Mouse (Mus musculus) forebrain, embryonic 12.5 days (tissue): ENCODE measurements at regions not wholly inside any gene's neighbourhood (a gene's known extent, or its start where the extent isn't known, plus 50 kb on each side); places are given as distances from the start of the nearest gene placed in this dataset.

Experiments
- ATAC-seq: fragments of 200-750 bp; cut with Nextera tagmentation; 2 replicates; pipeline ENCODE4 v1.8.0; 2017; ENCODE audit warnings: moderate TSS enrichment; ENCODE audit not compliant: low FRiP score
- H3K27ac ChIP-seq: fragments of 300-500 bp; sonication (generic); 2 replicates; pipeline ENCODE4 v1.5.1; 2016; ENCODE audit warnings: mild to moderate bottlenecking
- H3K27me3 ChIP-seq: fragments of 300-500 bp; sonication (generic); 2 replicates; pipeline ENCODE4 v1.6.1; 2016; ENCODE audit warnings: mild to moderate bottlenecking
- H3K36me3 ChIP-seq: fragments of 300-500 bp; sonication (generic); replicated peaks from 2 replicates; pipeline ENCODE4 v1.6.1; 2016; ENCODE audit warnings: mild to moderate bottlenecking
- H3K4me1 ChIP-seq: fragments of 300-500 bp; sonication (generic); 2 replicates; pipeline ENCODE4 v1.6.1; 2016
- H3K4me2 ChIP-seq: fragments of 300-500 bp; sonication (generic); 2 replicates; pipeline ENCODE4 v1.6.1; 2016; ENCODE audit warnings: mild to moderate bottlenecking, moderate library complexity
- H3K4me3 ChIP-seq: fragments of 300-500 bp; sonication (generic); replicated peaks from 2 replicates; pipeline ENCODE4 v1.5.1; 2016; ENCODE audit warnings: mild to moderate bottlenecking
- H3K9ac ChIP-seq: fragments of 300-500 bp; sonication (generic); 2 replicates; pipeline ENCODE4 v1.6.1; 2016; ENCODE audit warnings: mild to moderate bottlenecking
- H3K9me3 ChIP-seq: fragments of 300-500 bp; sonication (generic); 2 replicates; pipeline ENCODE4 v1.6.1; 2016
- WGBS: fragments of 180-500 bp; shearing (Covaris S2); methylation state at CpG from one replicate; pipeline ENCODE4 v1.1.7; 2016; 5-methylcytosine and 5-hydroxymethylcytosine counted together

DNA sequence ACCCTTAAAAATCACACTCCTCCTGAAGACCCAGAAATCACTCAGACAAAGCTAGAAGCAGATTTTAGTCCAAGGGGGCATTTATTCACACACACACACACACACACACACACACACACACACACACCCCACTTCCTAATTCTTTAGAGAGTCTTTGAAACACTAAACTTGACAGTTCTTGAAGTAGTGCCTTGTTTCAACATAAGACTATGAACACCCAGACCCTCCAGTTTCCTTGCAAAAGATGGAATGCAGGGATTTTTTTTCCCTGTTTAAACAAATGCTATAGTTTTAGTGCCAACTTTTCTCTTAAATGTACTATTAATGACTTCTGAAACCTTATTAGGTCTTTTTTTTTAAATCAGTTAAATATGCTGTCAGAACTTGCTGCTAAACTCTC, 279.2 kb upstream of the Fat1 start:
- Histone ChIP-seq H3K36me3 (no peaks in the 10 kb centered on the region), H3K9me3 (no peaks in the 10 kb centered on the region), H3K27ac (no peak overlapping the region), H3K9ac (no peak overlapping the region), H3K4me3 (no peak overlapping the region), H3K27me3 (no peaks in the 10 kb centered on the region), H3K4me1 (no peaks in the 10 kb centered on the region), H3K4me2 (no peak overlapping the region)
- ATAC-seq: no peak

- Histone ChIP-seq H3K4me1 (no peaks in the 10 kb centered on the region), H3K27me3 (no peaks in the 10 kb centered on the region), H3K9ac (no peak overlapping the region), H3K4me2 (no peak overlapping the region), H3K36me3 (no peaks in the 10 kb centered on the region), H3K27ac (no peak overlapping the region), H3K4me3 (no peak overlapping the region), H3K9me3 (no peaks in the 10 kb centered on the region)
- 80% methylated on average over 4 of the region's 4 CpGs for WGBS
- ATAC-seq: no peak
Observed at GRCm38 (mm10) chr8:44656470-44656869, 278.8 kb upstream of the Fat1 start.

GRCm38 (mm10) chr8:44661696-44662095, 273.6 kb upstream of the Fat1 start:
- Histone ChIP-seq H3K27ac (no peak overlapping the region), H3K9ac (no peak overlapping the region), H3K9me3 (no peaks in the 10 kb centered on the region), H3K27me3 (no peaks in the 10 kb centered on the region), H3K4me1 (no peaks in the 10 kb centered on the region), H3K4me2 (no peak overlapping the region), H3K4me3 (no peak overlapping the region), H3K36me3 (no peaks in the 10 kb centered on the region)
- ATAC-seq: no peak
- 79% methylated on average over 2 of the region's 2 CpGs for WGBS

DNA sequence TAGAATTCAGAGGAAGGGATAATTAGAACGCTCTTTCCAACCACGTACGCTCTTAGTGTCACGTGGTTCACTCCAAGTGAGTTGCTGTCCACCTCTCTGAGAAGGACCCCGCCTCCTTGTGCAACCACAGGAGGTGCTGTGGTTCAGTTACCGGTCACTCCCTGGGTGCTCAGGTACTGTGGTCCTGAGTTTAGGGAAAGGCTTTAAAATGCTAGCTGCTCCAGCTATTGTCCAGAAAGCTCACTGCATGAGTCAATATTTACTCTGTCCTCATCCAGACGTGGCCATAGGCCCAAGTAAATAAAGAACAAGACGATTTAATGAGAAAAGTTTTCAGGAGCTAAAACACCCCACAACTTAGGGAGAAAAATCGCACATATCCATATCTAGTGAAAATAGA, 248.1 kb upstream of the Fat1 start:
- H3K9me3 ChIP-seq: no peaks in the 10 kb centered on the region
- H3K27ac ChIP-seq: no peak overlapping the region
- H3K4me1 ChIP-seq: no peaks in the 10 kb centered on the region
- no peak overlapping the region for H3K4me3 ChIP-seq
- no peak for ATAC-seq
- H3K36me3 ChIP-seq: no peaks in the 10 kb centered on the region
- no peak overlapping the region for H3K4me2 ChIP-seq
- WGBS: 94% methylated on average over 9 of the region's 9 CpGs
- no peaks in the 10 kb centered on the region for H3K27me3 ChIP-seq
- H3K9ac ChIP-seq: no peak overlapping the region

DNA sequence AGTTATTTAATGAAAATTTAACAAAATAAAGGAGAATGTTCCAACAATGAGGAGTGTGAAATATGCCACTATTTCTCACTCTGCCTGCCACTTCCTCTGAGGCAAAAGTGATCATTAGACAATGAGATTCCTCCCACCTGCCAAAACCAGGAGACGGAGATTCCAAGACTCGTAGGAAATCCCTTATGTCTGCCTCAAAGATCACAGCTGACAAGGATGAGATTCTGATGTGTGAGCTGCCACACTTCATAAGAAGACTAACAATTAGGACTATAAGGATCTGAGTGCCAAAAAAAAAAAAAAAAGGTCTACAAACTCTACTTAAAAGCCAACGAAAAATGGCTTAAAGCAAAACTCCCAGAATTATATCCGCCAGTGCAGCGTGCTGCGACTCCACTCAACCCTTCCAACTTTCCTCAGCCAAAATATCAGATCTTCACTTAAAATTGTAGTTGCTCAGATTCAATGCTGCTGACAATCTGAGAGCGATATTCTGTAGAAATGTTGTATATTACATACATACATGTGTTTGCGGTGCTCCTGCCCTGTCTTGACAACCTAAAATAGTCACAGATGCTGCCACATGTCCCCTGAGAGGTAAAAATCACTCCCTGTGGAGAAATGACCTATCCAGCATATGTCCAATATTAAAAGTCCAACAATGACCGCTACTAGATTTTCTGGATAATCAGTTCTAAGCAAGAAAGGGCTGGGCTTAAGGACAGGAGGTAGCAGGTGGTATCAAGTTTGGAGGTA, 245.2 kb upstream of the Fat1 start:
- Histone ChIP-seq H3K27ac (no peak overlapping the region), H3K4me1 (peaks cover 8% of the 10 kb centered on the region; the same call in 1 of the 2 replicates), H3K36me3 (no peaks in the 10 kb centered on the region), H3K9ac (no peak overlapping the region), H3K9me3 (no peaks in the 10 kb centered on the region), H3K4me2 (no peak overlapping the region), H3K4me3 (no peak overlapping the region), H3K27me3 (no peaks in the 10 kb centered on the region)
- ATAC-seq: no peak
- 90% methylated on average over 9 of the region's 9 CpGs for WGBS

DNA sequence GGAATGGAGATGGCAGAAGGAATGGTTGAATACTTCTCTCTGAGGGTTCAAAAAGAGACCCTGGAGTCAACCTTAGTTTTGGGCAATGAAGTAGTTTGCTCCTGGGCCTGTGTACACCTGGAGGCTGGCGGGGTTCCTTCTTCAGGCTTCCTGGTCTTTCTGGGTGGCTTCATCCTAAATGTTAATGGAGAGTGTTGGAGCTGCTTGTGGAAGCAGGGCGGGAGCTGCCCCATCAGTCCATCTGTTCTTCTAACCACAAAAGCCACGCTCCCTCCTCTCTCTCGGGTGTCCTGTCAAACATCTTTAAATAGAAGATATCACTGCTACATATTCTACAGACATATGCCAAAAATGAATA, 244.7 kb upstream of the Fat1 start:
- Histone ChIP-seq H3K4me1 (peaks cover 8% of the 10 kb centered on the region; the same call in 1 of the 2 replicates), H3K4me2 (no peak overlapping the region), H3K27me3 (no peaks in the 10 kb centered on the region), H3K9me3 (no peaks in the 10 kb centered on the region), H3K36me3 (no peaks in the 10 kb centered on the region), H3K9ac (no peak overlapping the region), H3K4me3 (no peak overlapping the region), H3K27ac (no peak overlapping the region)
- ATAC-seq: no peak
- 91% methylated on average over 4 of the region's 4 CpGs for WGBS

DNA sequence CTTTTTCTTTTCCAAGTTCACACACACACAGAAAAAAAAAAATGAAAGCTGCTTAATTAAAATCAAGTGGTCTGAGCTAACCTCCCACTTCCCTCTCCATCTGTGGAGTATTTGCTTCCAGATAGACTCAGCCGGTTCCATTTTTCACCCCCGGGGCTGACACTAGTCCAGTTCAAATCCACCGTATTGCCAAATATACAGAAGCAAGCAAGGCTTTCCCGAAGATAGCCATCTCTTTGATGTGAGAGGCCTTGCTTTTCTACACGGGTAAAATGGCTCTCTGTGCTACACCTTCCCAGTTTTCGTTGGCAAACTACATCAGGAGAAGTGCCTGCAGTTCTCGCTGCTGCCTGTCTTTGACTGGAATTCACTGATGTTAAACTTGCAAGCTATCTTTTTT, 244.1 kb upstream of the Fat1 start:
- no peak overlapping the region for H3K27ac ChIP-seq
- no peak overlapping the region for H3K4me2 ChIP-seq
- 76% methylated on average over 7 of the region's 7 CpGs for WGBS
- H3K27me3 ChIP-seq: no peaks in the 10 kb centered on the region
- no peak overlapping the region for H3K9ac ChIP-seq
- H3K36me3 ChIP-seq: no peaks in the 10 kb centered on the region
- H3K9me3 ChIP-seq: no peaks in the 10 kb centered on the region
- no peak overlapping the region for H3K4me3 ChIP-seq
- peaks cover 12% of the 10 kb centered on the region for H3K4me1 ChIP-seq
- ATAC-seq: no peak

- Histone ChIP-seq H3K9ac (no peak overlapping the region), H3K36me3 (no peaks in the 10 kb centered on the region), H3K4me1 (peaks cover 21% of the 10 kb centered on the region), H3K27ac (no peak overlapping the region), H3K4me2 (no peak overlapping the region), H3K9me3 (no peaks in the 10 kb centered on the region), H3K4me3 (no peak overlapping the region), H3K27me3 (no peaks in the 10 kb centered on the region)
- 83% methylated on average over 8 of the region's 8 CpGs for WGBS
- no peak for ATAC-seq
Observed at GRCm38 (mm10) chr8:44692036-44692688, 243.1 kb upstream of the Fat1 start.

GRCm38 (mm10) chr8:44694861-44695260, 240.4 kb upstream of the Fat1 start:
- no peaks in the 10 kb centered on the region for H3K9me3 ChIP-seq
- no peak overlapping the region for H3K27ac ChIP-seq
- no peak for ATAC-seq
- H3K4me3 ChIP-seq: no peak overlapping the region
- no peak overlapping the region for H3K9ac ChIP-seq
- H3K4me1 ChIP-seq: peaks cover 21% of the 10 kb centered on the region
- H3K27me3 ChIP-seq: no peaks in the 10 kb centered on the region
- 68% methylated on average over 9 of the region's 9 CpGs for WGBS
- no peaks in the 10 kb centered on the region for H3K36me3 ChIP-seq
- H3K4me2 ChIP-seq: no peak overlapping the region

DNA sequence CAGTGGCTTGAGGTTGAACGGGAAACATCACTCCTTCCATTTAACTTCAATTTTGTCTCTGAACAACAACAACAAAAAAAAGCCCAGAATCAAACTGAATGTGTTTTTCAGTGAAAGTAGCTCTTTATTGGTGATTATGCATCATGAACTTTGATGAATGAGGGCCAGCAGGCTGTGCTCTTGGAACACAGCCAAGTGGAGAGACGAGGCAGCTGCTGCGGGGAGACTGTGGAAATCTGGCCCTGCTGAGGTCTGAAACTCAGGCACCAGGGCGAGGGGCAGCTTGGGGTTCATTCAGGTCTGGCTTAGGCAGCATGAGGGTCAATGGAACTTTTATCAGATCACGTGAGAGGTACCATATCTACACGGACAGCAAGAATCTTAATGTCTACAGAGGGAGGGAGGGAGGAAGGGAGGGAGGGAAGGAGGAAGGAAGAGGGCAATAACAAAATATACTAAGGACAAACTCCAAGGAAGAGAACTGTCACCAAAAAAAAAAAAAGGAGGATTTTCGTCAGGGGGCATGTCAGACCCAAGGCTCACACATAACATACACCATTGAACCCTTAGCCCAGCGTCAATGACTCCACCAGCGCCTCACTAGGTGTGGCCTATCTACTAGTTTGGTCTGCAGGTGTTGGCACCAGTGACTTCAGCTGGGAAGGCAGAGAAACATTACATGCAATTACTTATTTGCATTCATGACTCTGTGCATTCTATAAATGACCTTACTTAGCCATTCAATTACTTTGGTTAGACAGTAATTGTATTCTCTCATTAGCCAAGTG, 239.0 kb upstream of the Fat1 start:
- Histone ChIP-seq H3K9me3 (no peaks in the 10 kb centered on the region), H3K27me3 (0 out of 2 replicates have a peak, but pooled peaks cover 2% of the 10 kb centered on the region), H3K4me1 (peaks cover 21% of the 10 kb centered on the region), H3K4me2 (no peak overlapping the region), H3K36me3 (no peaks in the 10 kb centered on the region), H3K4me3 (no peak overlapping the region), H3K9ac (no peak overlapping the region), H3K27ac (peak overlapping the region; percentile 66)
- ATAC-seq: peak; percentile 82
- 40% methylated on average over 9 of the region's 9 CpGs for WGBS

GRCm38 (mm10) chr8:44699384-44700105, 235.7 kb upstream of the Fat1 start:
- ATAC-seq: no peak
- WGBS: 88% methylated on average over 18 of the region's 18 CpGs
- Histone ChIP-seq H3K9me3 (no peaks in the 10 kb centered on the region), H3K9ac (no peak overlapping the region), H3K27me3 (0 out of 2 replicates have a peak, but pooled peaks cover 2% of the 10 kb centered on the region), H3K27ac (no peak overlapping the region), H3K4me1 (peaks cover 18% of the 10 kb centered on the region), H3K4me3 (no peak overlapping the region), H3K4me2 (no peak overlapping the region), H3K36me3 (no peaks in the 10 kb centered on the region)

DNA sequence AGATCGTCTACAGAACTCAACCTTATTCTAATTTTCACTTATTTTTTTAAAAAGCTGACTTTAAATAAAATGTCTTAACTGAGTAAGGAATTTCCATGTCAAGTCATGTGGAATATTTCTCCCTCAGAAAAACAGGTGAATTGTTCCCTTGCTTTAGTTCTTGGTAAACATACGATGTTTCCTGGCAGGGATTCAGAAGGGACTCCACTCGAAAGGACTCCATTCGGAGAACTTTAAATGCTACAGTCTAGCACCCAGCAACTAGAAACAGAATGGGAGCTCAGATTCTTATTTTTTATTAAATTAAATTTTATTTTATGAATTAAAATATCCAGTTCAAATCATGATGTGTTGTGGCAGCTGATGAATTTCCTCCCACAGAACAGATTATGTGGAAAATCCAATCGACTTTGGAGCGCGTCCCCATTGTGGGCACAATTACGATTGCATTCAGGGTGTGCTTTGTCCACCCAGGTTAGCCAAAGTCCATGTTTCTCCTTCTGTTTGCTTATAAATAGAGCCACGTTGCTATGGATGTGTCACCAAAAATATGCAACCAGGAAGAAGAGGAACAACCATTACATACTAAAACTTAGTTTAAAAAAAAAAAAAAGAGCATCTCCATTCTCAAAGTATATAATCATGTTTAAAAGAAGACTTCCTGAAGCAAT, 230.5 kb upstream of the Fat1 start:
- 0 out of 2 replicates have a peak, but pooled peaks cover 2% of the 10 kb centered on the region for H3K27me3 ChIP-seq
- H3K27ac ChIP-seq: no peak overlapping the region
- 90% methylated on average over 9 of the region's 9 CpGs for WGBS
- H3K9ac ChIP-seq: no peak overlapping the region
- no peak for ATAC-seq
- H3K4me1 ChIP-seq: no peaks in the 10 kb centered on the region
- no peak overlapping the region for H3K4me3 ChIP-seq
- H3K9me3 ChIP-seq: no peaks in the 10 kb centered on the region
- H3K36me3 ChIP-seq: no peaks in the 10 kb centered on the region
- no peak overlapping the region for H3K4me2 ChIP-seq
